Mouse (Mus musculus) kidney, postnatal 36 days (tissue): ENCODE data around the gene Dhps.
"Not testable (repeated sequence)": the region's sequence is repeated elsewhere in the genome, so short reads cannot be mapped to it uniquely, and the experiment has no call there.

ENCODE experiments used
- DNase-seq, 2 experiments: peaks; one replicate each; pipeline ENCODE4 v3.0.0; 2021 to 2022; ENCODE audit warnings: mixed read lengths in 2 of 2

Gene Dhps

DNA sequence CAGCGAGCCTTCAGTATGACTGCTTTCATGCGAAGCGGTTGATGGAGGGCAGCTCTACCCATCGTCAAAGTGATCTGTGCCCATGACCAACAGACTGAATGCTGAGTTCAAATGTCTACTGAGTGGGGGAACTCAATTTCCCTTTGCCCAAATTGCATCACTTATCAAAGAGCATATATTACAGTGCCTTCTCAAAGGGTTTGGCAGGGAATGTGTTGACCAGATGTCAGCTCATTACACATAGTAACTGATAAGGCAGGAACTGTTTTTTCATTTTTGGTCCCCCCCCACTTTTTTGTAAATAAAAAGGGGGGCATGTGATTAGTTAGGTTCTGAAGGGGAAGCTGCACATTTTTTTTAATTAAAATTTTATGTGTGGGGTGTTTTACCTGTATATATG lies 9.0 kb upstream of the Dhps start:
- DNase-seq = no peak

DNA sequence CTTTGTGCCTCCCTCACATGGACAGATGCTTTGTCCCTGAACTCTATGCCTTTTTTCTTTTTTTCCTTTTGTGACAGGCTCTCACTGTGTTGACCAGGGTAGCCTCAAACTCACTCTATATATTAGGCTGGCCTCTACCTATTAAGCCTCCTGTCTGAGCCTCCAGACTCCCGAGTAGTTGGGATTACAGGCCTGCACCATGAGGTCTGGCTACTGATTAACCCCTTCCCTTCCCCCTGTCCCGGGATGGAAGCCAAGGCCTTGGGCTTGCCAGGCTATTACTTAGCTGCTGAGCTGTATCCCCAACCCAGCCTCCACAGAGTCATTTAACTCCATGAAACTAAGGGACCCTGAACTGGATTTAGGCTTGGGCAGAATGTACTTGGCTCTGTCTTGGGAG lies 6.3 kb upstream of the Dhps start:
- peak; percentile 89 to 93 for DNase-seq

DNA sequence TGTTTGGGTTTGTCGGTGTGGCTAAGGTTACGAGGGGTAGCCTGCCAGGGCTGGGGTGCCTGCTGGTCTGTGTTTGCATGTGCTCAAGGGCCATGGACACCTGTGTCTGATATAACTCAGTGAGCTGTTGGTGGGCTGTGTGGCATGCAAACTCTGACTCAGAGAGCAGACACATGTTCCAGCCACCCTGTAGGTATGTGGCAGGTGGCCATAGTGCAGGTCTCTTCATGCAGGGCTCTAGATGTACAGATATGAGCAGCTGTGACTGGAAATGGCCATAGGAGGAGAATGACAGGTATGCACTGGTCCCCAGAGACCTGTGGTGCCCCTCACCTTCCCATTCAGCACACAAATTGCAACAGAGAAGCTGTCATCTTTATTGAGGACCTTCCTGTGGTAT lies 4.4 kb upstream of the Dhps start:
- DNase-seq = no peak

DNA sequence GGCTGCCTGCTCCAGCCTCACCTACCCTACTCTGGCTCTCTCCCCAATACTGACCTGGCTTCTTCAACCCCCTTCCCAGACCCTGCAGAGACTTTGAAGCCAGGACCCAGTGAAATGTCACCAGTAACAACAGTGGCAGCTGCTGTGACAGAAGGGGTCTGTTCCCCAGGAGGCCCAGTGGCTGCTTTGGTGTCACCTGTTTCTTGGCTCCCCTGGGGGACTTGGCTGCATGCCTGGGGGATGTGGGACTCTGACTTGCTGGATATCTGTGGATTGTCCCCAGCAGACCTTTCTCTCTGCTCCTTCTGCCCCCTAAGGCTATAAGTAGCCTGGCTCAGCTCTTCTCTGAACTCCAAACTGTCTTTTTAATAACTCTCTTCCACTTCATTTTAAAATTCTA lies 3.6 kb upstream of the Dhps start, which contains the start of gene Gm5741:
TSS of gene Gm5741 (minus strand) at position 1 of the 400 bp plus-strand sequence.
- DNase-seq = no peak

DNA sequence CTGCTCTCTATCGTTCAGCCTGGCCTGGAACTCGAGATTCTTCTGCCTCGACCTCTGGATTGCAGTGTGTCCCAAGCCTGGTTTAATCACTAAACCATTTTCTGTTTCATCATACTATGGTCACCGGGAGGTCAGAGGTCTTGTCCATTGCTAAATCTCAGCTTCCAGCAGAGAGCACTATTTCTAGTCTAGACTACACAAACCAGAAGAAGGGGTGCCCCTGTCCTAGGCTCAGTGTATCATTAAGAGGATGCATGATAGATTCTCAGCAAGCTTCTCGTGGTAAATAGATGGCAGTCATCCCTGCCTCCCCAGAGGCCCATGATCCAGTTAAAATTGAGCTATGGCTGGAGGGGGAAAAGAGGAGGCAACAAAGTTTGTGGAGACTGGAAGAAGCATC lies 516 bp upstream of the Dhps start:
- peak; percentile 49 to 72 for DNase-seq

DNA sequence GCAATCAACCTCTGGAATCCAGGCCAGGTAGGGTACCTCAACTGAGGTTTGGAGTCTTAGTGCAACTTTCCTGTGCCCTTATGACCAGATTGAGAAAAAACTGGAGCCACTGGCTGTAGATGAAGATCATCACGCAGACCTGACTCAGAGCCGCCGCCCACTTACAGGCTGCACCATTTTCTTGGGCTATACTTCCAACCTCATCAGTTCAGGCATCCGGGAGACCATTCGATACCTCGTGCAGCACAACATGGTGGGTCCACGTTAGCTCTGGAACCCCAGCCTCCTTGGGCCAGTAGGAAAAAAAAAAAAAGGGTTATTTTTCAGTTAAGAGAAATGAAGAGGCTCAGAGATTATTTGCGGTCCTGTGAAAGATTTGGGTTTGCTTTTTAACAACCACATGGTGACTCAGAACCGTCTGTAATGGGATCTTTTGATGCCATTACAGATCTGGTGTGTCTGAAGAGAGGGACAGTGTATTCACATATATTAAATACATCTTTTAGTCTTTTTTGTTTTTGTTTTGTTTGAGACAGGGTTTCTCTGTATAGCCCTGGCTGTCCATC lies 890 bp downstream of the Dhps start:
- no peak for DNase-seq

DNA sequence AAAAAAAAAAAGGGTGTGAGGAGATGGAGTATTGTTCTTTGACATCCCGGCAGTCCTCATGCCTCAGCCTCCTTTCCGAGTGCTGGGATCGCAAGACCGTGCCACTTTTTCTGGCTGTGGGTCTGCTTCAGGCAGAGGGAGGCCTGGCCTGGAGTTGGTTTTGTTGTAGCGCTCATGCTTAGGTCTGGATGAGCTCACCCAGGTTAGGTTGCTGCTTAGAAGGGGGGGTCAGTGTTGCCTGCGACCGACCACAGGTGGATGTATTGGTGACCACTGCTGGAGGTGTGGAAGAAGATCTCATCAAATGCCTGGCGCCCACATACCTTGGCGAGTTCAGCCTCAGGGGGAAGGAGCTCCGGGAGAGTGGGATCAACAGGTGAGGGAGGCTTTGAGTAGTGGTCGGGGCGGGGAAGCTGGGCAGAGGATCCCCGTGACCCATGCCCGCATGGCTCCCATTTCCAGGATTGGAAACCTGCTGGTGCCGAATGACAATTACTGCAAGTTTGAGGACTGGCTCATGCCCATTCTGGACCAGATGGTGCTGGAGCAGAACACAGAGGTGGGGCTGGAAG lies 1.6 kb downstream of the Dhps start:
- no peak for DNase-seq

DNA sequence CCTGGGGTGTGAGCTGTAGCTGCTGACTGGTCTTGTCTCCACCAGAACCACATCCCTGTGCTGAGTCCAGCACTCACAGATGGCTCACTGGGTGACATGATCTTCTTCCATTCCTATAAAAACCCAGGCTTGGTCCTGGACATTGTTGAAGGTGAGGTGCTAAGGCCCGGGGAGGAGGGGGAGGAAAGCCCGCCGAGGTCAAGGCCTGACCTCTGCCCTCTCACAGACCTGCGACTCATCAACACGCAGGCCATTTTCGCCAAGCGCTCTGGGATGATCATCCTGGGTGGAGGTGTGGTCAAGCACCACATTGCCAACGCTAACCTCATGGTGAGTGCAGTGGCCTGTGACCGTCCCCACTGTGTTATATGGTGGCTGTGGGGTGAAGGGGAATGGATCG lies 2.6 kb downstream of the Dhps start:
- no peak for DNase-seq

DNA sequence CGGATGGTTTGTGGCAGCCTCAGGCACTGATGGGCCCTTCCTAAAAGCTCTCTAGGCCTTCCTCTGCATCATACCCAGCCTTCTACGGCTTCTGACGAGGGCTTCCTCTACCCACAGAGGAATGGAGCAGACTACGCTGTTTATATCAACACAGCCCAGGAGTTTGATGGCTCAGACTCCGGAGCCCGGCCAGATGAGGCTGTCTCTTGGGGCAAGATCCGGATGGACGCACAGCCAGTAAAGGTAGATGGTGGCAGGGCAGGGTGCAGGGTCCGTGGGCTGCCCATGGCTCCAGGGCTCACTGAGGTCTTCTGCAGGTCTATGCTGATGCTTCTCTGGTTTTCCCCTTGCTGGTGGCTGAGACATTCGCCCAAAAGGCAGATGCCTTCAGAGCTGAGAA lies 3.1 kb downstream of the Dhps start:
- no peak for DNase-seq

DNA sequence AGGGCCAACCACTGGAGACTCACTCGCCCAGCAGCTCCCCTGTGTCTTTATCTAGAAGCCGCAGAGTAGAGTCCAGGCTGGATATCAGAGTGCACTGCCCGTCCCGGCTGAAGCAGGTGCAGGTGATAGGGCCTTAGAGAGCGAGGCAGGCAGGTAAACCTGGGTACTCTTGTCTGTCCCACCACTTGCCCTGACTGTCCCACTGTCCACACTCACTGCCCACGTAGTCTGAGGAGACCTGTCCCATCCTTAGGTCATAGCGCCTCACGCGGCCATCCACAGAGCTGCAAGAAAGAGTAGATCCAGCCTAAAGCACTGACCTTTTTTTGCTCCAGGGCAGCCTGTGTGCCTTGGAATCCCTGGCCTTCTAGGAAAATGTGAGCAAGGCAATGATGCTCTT lies 4.4 kb downstream of the Dhps start:
- DNase-seq = peak; percentile 51 to 83

DNA sequence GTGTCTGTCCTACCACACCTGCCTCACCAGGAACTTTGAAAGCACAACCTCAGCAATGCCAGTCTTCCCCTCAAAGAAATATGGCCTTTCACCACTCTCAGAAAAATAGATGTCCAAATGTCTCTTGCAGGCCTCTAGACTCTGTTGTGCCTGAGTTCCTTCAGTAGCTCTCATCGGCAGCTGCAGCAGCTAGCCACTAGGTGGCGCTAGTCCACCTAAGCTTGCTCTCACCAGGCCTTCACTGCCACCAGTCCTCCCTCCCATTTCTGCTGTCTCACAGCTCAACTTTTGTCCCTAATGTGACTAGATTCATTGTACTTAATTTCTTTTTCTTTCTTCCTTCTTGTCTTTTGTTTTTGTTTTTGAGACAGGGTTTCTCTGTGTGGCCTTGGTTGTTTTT lies 5.4 kb downstream of the Dhps start:
- DNase-seq = peak; percentile 83 to 84

DNA sequence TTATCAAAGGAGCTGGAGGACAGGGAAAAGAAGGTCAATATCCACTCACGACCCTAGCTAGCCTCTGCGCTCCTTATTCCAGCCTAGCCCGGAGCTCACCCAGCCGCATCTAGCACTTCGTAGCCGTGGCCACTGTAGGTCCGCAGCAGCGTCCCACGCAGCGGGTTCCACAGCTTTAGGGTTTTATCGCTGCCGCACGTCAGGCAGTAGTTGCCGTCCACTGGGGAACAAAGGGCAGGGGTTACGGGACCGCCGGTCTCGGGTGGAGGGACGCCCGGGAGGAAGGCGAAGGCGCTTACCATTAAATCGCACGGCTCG lies 8.6 kb downstream of the Dhps start:
- peak in 1 of 2 experiments; percentile 24 for DNase-seq

DNA sequence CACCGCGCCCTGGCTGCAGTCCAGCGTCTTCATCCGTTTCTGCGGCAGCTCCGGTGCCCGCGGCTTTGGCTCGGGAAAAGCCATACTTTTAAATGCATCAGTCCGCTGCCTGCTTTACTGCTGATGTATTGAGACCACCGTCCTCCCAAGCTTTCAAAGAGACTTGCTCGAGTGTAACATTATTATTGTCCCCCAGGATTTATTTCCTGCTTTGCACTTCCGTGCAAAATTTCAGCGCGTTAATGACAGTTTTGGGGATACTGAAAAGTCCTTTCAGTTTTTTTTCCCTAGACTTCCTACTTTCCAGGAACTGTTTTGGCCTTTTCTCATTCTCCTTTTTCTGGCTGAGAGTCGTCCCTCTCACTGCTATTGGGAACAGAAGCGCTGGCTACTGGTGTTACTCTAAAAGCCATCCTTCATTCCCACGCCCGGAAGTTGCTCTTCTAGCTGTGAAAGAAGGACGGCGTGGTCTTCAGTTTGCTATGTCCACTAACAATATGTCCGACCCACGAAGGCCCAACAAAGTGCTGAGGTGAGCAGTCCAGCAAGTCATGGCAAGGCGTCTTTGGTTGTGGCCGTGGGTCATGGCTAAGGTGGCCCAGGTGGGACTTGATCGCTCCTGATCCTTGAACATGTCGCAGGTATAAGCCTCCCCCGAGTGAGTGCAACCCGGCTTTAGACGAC lies 9.1 kb downstream of the Dhps start, which contains the start of gene Wdr83os:
TSS of gene Wdr83os (plus strand) at position 209 of the 684 bp plus-strand sequence.
- peak; percentile 53 to 69 for DNase-seq

DNA sequence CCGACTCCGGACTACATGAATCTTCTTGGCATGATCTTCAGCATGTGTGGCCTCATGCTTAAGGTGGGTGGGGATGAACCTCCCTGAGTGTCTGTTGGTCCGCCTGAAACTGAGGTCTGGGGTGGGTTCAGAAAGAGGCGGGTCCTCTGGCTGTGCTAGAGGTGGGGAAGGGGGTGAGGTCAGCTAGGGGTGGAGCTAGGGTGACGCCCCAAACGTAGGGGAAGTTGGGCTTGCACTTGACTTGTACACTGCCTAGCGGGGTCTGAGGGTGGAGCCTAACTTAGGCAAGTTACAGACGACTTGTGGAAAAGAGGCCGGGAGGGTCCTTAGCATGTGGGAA lies 9.6 kb downstream of the Dhps start, which contains the start of gene Wdr83:
TSS of gene Wdr83 (minus strand) at position 91 of the 340 bp plus-strand sequence.
- peak; percentile 44 to 54 for DNase-seq

DNA sequence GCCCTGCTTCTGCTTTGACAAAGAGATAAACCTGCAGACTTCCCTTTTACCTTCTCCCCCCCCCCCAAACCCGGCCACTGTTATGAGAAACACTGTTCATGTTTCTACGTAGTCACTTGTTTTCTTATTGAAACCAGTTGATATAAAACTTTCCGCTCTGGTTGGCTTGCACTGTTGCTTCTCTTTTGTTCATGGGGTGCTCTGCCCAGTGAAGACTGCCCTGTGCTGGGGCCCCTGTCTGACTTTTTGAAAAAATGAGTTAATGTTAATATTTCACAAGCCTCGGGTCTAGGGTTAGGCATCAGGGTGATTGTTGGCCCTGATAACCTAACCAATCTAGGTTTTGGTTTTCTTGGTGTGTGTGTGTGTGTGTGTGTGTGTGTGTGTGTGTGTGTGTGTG lies 10.6 kb downstream of the Dhps start:
- not testable (repeated sequence) for DNase-seq

DNA sequence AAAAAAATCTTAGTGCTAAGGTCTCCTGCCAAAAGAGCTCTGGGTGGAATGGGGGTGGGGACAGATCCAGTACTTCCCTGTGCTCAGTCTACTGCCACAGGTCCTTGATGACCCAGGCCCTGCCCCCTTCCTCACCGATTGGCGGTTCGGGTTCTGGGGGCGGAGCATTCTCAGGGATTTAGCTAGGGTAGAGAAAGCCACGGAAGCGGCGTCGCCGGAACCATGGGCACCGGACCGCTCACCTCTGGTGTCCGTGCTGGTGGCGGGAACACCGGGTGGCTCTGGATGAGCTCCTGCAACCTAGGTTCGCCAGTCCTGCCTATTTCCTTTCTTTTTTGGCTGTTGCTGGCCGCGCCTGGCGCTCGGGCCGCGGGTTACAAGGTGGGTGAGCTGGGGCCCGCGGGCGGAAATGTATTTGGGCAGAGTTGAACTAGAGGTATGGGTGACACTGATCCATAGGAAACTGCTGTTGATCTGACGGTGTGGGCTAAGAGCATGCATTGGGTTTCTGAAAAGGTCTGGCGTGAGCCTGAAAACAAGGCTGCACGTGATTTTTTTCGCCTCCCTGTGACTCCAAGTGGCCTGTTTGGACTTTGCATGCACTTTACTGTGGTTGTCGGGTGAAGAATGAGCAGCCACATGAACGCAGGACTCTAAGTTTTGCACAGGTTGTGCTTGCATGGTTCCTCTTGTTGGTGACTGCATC lies 11.7 kb downstream of the Dhps start, which contains the start of gene Man2b1:
TSS of gene Man2b1 (plus strand) at position 163 of the 706 bp plus-strand sequence.
- peak; percentile 96 to 97 for DNase-seq

DNA sequence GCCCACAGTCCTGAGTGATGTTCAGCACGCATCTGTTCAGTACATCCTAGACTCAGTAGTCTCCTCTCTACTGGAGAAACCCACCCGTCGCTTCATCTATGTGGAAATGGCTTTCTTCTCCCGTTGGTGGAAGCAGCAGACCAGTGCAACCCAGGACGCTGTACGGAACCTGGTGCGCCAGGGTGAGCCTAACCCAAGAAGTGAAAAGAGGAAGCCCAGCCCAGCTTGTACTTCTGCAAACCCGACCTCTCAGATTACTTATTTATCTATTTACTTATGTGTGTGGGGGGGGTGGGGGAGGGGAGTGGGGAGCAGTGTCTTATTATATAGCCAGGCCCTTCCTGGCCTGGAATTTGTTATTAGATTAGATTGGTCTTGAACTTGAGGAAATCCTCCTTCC lies 13.1 kb downstream of the Dhps start:
- no peak for DNase-seq

DNA sequence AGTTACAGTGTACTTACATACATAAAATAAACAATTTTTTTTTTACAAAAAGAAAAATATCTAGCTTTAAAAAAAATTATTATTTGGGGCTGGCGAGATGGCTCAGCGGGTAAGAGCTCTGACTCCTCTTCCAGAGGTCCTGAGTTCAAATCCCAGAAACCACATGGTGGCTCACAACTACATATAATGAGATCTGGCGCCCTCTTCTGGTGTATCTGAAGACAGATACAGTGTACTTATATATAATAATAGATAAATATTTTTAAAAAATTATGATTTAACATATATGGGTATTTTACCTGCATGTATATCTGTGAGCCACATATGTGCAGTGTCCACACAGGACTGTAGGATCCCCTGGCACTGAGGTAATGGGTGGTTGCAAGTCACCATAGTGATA lies 14.7 kb downstream of the Dhps start:
- DNase-seq = peak in 1 of 2 experiments; percentile 38

DNA sequence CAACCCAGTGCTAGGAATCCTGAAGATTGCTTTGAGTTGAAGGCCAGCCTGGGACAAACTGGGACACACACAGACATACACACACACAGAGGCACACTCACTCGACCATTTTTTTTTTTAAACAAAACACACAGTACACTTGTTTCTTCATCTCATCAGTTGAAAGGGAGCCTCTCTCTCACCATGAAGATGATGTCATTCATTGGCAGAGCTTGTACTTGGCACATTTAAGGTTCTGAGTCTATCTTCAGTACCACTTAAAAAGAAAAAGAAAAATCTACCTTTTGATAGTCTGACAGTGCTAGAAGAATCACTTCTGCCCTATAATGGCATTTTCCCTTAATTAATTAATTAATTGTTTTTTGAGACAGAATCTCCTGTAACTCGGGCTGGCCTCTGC lies 17.2 kb downstream of the Dhps start:
- DNase-seq = no peak

DNA sequence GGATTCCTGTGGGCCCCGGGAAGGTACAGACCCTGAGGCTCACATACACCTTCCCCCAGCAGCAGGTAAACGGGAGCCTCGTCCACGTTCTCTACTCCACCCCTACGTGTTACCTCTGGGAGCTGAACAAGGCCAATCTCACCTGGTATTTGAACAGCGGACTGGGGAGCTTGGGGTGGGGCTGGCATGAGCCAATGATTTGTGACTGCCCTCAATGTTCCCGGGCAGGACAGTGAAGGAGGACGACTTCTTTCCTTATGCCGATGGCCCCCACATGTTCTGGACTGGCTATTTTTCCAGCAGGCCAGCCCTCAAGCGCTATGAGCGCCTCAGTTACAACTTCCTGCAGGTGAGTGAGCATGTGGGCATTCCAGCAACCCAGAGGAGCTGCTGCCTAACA lies 19.3 kb downstream of the Dhps start:
- DNase-seq = no peak

DNA sequence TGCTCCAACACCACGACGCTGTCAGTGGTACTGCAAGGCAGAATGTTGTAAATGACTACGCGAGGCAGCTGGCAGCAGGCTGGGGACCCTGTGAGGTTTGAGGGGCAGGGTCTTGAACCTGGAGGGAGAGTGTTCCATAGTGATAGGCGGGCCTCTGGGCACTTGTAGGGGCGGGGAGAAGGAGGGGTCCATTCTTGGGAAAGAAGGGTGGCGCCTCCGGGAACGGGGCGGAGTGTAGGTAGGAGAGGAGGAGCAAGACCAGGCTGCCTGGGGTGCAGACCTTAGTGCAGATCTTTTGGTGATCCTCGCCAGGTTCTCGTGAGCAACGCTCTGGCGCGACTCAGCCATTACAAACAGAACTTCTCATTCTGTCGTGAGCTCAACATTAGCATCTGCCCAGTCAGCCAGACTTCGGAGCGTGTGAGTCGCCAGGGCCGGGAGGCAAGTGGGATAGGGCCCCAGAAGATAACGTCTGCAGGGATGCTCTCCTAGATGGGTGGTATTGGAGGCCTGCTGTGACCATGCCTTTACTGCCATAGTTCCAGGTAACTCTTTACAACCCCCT lies 20.1 kb downstream of the Dhps start:
- DNase-seq = no peak

DNA sequence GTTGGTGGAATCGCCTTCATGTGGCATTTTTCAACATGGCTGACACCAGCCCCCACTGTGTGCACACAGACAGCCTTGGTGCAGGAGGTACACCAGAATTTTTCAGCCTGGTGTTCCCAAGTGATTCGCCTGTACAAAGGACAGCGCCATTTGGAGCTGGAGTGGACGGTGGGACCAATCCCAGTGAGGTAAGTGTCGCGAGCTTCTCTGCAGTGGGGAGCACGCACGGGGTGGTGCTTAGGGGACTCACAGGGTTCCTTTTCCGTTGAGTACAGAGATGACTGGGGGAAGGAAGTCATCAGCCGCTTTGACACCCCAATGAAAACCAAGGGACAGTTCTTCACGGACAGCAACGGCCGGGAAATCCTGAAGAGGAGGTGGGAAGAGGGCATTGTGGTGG lies 23.5 kb downstream of the Dhps start:
- DNase-seq = no peak

DNA sequence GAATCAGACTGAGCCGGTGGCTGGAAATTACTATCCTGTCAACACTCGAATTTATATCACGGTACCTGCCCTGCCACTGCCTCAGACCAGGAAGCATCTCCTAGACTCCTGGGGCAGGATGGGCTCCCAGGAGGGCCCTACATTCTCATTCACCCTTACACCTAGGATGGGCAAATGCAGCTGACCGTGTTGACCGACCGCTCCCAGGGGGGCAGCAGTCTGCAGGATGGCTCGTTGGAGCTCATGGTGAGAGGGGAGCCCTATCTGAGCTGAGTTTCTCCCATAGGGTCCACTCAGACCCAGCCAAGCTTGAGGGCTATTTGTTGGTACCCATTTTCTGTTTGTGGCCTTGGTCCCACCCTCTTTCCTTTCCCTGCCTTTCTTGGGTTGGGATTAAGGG lies 24.0 kb downstream of the Dhps start:
- DNase-seq = no peak

DNA sequence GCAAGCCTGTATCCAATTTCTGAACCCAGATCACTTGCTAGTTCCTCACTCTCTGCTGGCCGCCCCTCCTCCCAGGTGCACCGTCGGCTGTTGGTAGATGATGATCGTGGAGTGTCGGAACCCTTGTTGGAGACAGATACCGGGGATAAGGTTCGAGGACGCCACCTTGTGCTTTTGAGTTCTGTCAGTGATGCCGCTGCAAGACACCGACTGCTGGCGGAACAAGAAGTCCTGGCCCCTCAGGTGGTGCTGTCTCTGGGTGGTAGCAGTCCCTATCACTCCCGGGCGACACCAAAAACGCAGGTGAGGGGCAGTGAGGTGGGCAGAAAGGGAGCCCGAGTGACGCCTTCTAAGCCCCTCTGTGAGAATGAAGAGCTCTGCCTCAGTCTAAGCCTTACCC lies 24.6 kb downstream of the Dhps start:
- DNase-seq = no peak
